Mouse (Mus musculus): Measurements from ENCODE around the gene Gsn.

- TF ChIP-seq CTCF (IDR thresholded peaks at IDR 0.05; ENCODE audit: low read depth, low read length): no peak
- TF ChIP-seq POLR2A (IDR thresholded peaks at IDR 0.05; ENCODE audit: extremely low read depth, insufficient read depth, low read length): no peak
Measured at GRCm38 (mm10) chr2:35283997-35284396, 27.8 kb downstream of the Gsn start.
